Mouse (Mus musculus): ENCODE data around the gene Scamp3. TPM values are rescaled to one million over a fixed set of nuclear protein-coding genes. Genes with fewer than 3 reads are reported as not detected.

Scamp3 gene
- polyA plus RNA-seq, 2 experiments, result 93.9 to 114 TPM

GRCm38 (mm10) chr3:89163123-89163522 is 14.2 kb upstream of the Scamp3 start:
- H3K36me3 ChIP-seq (ENCODE audit: control insufficient read depth, insufficient read depth, low read length), result peaks cover 19% of the 10 kb centered on the region
- no peaks in the 10 kb centered on the region for H3K9me3 ChIP-seq (ENCODE audit: control insufficient read depth, low read length)
- TF ChIP-seq POLR2A (IDR thresholded peaks at IDR 0.05; ENCODE audit: borderline replicate concordance, extremely low read depth, insufficient read depth, insufficient read length), result no peak
- H3K9ac ChIP-seq (ENCODE audit: low read depth, low read length, severe bottlenecking), result no peak overlapping the region
- no peak overlapping the region for H3K27ac ChIP-seq (replicated peaks; ENCODE audit: low read depth, low read length)
- H3K4me2 ChIP-seq (replicated peaks; ENCODE audit: low read depth, low read length, severe bottlenecking), result no peak overlapping the region
- 63% methylated on average over 1 of the region's 1 CpGs for WGBS
- H3K4me1 ChIP-seq (ENCODE audit: control insufficient read depth, insufficient read depth, low read length), result peaks cover 21% of the 10 kb centered on the region
- DNase-seq (ENCODE audit: low spot score), result no peak
- H3K27me3 ChIP-seq (ENCODE audit: control insufficient read depth, insufficient read depth, low read length), result peaks cover 15% of the 10 kb centered on the region
- ATAC-seq (ENCODE audit: low FRiP score, low read depth), result no peak
- no peak overlapping the region for H3K4me3 ChIP-seq (replicated peaks; ENCODE audit: low read length)

- Histone ChIP-seq H3K4me2 (replicated peaks; ENCODE audit: low read depth, low read length, severe bottlenecking) (peak overlapping the region; percentile 47), H3K9me3 (ENCODE audit: control insufficient read depth, low read length) (no peaks in the 10 kb centered on the region), H3K4me3 (replicated peaks; ENCODE audit: low read length) (peak overlapping the region; percentile 81), H3K36me3 (ENCODE audit: control insufficient read depth, insufficient read depth, low read length) (peaks cover 25% of the 10 kb centered on the region), H3K27ac (replicated peaks; ENCODE audit: low read depth, low read length) (no peak overlapping the region), H3K4me1 (ENCODE audit: control insufficient read depth, insufficient read depth, low read length) (peaks cover 21% of the 10 kb centered on the region), H3K9ac (ENCODE audit: low read depth, low read length, severe bottlenecking) (peak overlapping the region; percentile 96; the same call in 1 of the 2 replicates), H3K27me3 (ENCODE audit: control insufficient read depth, insufficient read depth, low read length) (peaks cover 9% of the 10 kb centered on the region)
- no peak for DNase-seq (ENCODE audit: low spot score)
- WGBS, result 70% methylated on average over 5 of the region's 5 CpGs
- ATAC-seq (ENCODE audit: low FRiP score, low read depth), result no peak
- no peak for TF ChIP-seq POLR2A (IDR thresholded peaks at IDR 0.05; ENCODE audit: borderline replicate concordance, extremely low read depth, insufficient read depth, insufficient read length)
These were observed 13.5 kb upstream of the Scamp3 start for GRCm38 (mm10) chr3:89163643-89164245.

GRCm38 (mm10) chr3:89164506-89165267 is 12.6 kb upstream of the Scamp3 start, which contains the start of gene Clk2:
Gene Clk2, plus strand, starts transcription at chr3:89164795.
- Histone ChIP-seq H3K4me3 (replicated peaks; ENCODE audit: low read length) (peak within 1 kb of the TSS; percentile 81), H3K9me3 (ENCODE audit: control insufficient read depth, low read length) (no peaks in the 10 kb centered on the region), H3K27me3 (ENCODE audit: control insufficient read depth, insufficient read depth, low read length) (no peaks in the 10 kb centered on the region), H3K27ac (replicated peaks; ENCODE audit: low read depth, low read length) (peak within 1 kb of the TSS; percentile 97), H3K9ac (ENCODE audit: low read depth, low read length, severe bottlenecking) (peak within 1 kb of the TSS; percentile 96), H3K4me2 (replicated peaks; ENCODE audit: low read depth, low read length, severe bottlenecking) (peak within 1 kb of the TSS; percentile 47), H3K4me1 (ENCODE audit: control insufficient read depth, insufficient read depth, low read length) (peaks cover 13% of the 10 kb centered on the region), H3K36me3 (ENCODE audit: control insufficient read depth, insufficient read depth, low read length) (peaks cover 34% of the 10 kb centered on the region)
- DNase-seq (ENCODE audit: low spot score) (peak; percentile 89), ATAC-seq (ENCODE audit: low FRiP score, low read depth) (peak; percentile 97)
- peak; percentile 72; the same call in 1 of the 2 replicates for TF ChIP-seq POLR2A (IDR thresholded peaks at IDR 0.05; ENCODE audit: borderline replicate concordance, extremely low read depth, insufficient read depth, insufficient read length)
- under 1% methylated on average over 74 of the region's 79 CpGs for WGBS

GRCm38 (mm10) chr3:89165268-89165870 is 11.9 kb upstream of the Scamp3 start:
- Histone ChIP-seq H3K4me1 (ENCODE audit: control insufficient read depth, insufficient read depth, low read length) (peaks cover 12% of the 10 kb centered on the region), H3K4me3 (replicated peaks; ENCODE audit: low read length) (peak overlapping the region; percentile 81), H3K27me3 (ENCODE audit: control insufficient read depth, insufficient read depth, low read length) (no peaks in the 10 kb centered on the region), H3K36me3 (ENCODE audit: control insufficient read depth, insufficient read depth, low read length) (peaks cover 41% of the 10 kb centered on the region), H3K27ac (replicated peaks; ENCODE audit: low read depth, low read length) (peak overlapping the region; percentile 97), H3K4me2 (replicated peaks; ENCODE audit: low read depth, low read length, severe bottlenecking) (peak overlapping the region; percentile 47), H3K9ac (ENCODE audit: low read depth, low read length, severe bottlenecking) (peak overlapping the region; percentile 96), H3K9me3 (ENCODE audit: control insufficient read depth, low read length) (no peaks in the 10 kb centered on the region)
- ATAC-seq (ENCODE audit: low FRiP score, low read depth), result no peak
- WGBS, result 16% methylated on average over 12 of the region's 12 CpGs
- no peak for DNase-seq (ENCODE audit: low spot score)
- no peak for TF ChIP-seq POLR2A (IDR thresholded peaks at IDR 0.05; ENCODE audit: borderline replicate concordance, extremely low read depth, insufficient read depth, insufficient read length)

GRCm38 (mm10) chr3:89166945-89167344 is 10.3 kb upstream of the Scamp3 start:
- H3K27ac ChIP-seq (replicated peaks; ENCODE audit: low read depth, low read length), result no peak overlapping the region
- no peak overlapping the region for H3K9ac ChIP-seq (ENCODE audit: low read depth, low read length, severe bottlenecking)
- TF ChIP-seq POLR2A (IDR thresholded peaks at IDR 0.05; ENCODE audit: borderline replicate concordance, extremely low read depth, insufficient read depth, insufficient read length), result no peak
- DNase-seq (ENCODE audit: low spot score), result no peak
- H3K36me3 ChIP-seq (ENCODE audit: control insufficient read depth, insufficient read depth, low read length), result peaks cover 56% of the 10 kb centered on the region
- ATAC-seq (ENCODE audit: low FRiP score, low read depth), result no peak
- WGBS, result 92% methylated on average over 19 of the region's 19 CpGs
- no peak overlapping the region for H3K4me2 ChIP-seq (replicated peaks; ENCODE audit: low read depth, low read length, severe bottlenecking)
- peaks cover 12% of the 10 kb centered on the region for H3K4me1 ChIP-seq (ENCODE audit: control insufficient read depth, insufficient read depth, low read length)
- no peaks in the 10 kb centered on the region for H3K9me3 ChIP-seq (ENCODE audit: control insufficient read depth, low read length)
- H3K27me3 ChIP-seq (ENCODE audit: control insufficient read depth, insufficient read depth, low read length), result no peaks in the 10 kb centered on the region
- no peak overlapping the region for H3K4me3 ChIP-seq (replicated peaks; ENCODE audit: low read length)

Data from limb, embryonic 14.5 days (tissue).